Mouse (Mus musculus) T-helper 17 cell (primary cell): Measurements from ENCODE around the gene Glis3.

Experiments
- in situ Hi-C, 2 experiments: fragments of 300-600 bp; cut with MboI, MseI; formaldehyde crosslinking; loops; 1 replicate in 1 of 2; 2 replicates in 1 of 2; pipeline ENCODE4 v1.15.1; 2025; ENCODE audit warnings: high pct_unique_total_duplicates in 2 of 2

Glis3 gene

DNA sequence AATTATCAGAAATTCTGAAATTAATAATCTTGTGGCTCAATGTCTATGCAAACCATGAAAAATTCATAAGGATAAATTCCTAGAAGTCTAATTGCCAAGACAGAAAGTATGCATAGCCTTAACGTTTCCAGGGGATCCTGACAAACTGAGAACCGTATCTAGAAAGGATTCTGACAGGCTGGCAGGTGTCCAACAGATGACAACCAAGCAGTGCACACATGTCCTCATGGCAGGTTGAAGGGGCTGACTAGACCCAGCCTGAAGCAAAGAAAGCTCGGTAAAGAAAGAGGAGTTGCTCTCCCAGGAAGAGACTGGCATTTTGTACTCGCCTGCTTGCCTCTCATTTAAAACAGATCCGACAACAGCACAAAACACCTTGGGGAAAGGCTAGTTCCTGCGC lies 184.0 kb downstream of the Glis3 start:
- in situ Hi-C loops, result no loop called here

DNA sequence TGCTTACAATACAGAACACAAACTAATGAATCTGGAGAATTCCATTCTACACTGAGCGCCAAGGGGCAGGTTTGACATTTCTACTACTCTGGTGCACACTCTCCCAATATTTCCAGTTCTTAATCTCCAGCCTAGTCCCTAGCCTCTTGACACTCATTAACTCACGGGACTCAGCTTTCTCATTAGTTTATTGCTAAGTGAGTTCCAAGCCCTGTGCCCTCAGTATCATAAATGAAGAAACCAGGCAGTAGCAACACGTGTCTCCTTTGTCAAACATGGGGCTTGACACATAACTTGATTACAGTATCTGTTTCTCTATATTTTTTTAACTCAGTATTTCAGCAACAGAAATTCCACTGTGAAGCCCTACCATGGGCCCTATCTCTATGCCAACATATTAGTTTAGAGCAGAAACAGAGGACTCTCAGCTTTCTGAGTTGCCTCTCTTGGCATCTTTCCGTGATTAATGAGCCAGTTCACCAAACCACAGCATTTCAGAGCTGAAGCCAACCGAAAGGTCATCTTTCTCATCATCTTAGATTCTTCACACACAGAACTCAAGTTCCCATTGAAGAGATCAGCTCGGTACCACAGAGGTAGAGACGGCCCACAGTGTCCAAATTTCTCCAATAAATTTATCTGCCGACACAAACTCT lies 186.1 kb downstream of the Glis3 start:
- in situ Hi-C loops, result no loop called here

DNA sequence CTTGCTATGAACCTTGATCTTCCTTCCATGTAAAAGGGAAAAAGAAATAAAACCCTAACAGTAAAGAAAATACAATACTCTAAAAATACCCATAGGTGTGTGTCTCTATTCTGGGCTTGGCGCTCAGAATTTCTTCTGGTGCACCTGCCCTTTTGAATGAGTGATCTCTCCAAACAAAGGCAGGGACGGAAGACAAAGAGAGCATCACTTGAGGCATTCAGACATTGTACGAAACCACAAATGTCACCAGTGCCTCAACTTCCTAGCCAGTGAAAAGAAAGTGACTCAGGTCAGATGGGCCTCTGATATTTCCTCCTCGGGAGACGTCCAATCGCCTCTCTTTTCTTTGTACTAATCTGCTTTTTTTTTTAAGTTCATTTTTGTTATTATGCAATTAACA lies 201.8 kb downstream of the Glis3 start:
- in situ Hi-C loops, result no loop called here

DNA sequence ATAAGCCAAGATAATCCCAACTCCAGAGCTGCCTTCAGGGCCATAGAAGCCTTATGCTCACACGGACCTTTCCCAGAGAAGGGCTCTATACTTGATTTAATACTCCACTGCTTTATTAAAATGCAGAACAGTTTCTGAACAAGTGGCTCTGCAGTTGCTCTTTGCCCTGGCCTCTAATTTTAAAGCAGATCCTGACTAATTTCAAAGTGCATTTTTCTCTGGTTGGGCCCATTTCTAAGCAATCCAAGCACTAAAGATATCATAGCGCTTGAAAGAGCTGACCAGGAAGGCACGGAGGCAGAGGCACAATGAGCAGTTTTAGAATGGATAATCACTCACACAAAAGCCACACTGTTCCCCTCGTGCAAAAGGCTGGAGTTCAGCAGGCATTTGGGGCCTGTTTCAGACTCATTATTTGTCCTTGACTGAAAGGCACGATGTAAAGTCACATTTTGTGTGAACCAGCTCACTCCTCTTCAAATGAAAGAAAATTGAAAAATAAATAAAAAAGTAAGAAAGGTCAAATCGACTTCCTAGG lies 202.5 kb downstream of the Glis3 start:
- in situ Hi-C loops, result no loop called here

DNA sequence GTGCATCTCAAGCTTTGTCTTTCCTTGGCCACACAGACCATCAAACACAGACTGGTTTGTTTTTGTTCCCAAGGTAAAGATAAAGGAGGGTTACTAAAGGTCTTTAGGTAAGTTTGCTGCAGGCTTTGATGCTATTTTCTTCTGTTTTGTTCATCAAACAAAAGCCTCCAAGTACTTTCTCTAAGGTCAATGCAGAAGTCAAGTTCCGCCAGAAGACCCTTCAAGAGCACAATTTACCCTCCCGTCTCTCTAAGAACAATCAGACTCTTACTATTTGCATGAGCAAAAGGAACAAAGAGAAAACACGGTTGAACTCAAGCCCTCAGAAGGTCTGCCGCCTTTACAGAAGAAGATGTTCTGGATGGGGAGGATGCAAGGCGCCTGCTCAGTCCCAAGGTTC lies 206.3 kb downstream of the Glis3 start:
- in situ Hi-C loops, result no loop called here

DNA sequence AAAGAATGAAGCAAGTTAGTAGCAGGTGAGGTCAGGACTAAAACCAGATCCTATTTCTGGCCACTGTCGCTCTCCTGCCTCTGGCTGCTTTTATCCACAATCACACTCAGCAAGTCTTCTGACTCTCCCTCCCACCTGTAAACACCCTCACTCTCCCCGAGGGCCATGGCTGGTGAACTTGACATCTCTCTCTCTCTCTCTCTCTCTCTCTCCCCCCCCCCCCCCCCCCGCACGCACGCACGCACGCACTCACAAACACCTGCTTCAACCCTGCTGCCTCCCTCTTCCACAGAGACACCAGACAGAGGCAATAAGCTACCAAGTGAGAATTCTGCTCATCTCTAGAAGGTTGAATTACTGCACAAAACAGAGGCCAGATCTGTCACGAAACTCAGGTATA lies 208.7 kb downstream of the Glis3 start:
- in situ Hi-C loops, result no loop called here

DNA sequence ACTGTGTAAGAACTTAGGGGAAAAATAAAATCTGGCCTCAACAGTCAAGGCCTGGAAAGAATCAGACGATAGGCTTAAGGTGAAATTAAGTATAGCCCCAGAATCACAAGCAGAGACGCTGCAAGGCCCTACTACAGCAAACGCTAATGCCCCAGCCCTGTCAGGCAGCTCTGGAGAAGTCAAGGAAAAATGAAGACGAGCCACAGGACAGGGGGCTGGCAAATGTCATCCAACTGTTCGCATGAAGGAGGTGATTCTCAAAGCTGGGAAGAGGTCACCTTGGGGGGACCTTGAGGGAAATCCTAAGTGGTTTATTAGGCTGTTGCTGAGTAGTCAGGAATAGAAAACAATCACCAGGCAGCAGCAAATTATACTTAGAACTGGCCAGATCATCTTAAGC lies 214.1 kb downstream of the Glis3 start:
- in situ Hi-C loops, result no loop called here

DNA sequence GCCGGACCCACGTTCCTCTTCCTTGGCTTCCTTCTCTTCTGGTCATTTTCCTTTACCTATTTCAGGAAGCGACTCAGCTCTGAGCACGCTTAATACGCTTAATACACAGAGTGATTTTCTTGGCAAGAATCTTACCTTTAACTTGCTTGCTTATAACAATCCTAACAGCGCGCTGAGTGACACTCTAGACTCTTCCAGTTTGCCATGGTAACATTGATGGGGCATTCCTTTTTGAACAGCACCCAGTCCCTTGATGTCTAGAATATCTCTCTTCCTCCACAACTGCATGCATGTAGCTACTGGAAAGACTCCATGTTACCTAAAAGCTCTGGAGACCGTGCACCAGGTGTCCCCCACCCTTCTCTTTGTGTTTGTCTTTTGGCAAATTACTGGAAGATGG lies 225.5 kb downstream of the Glis3 start:
- in situ Hi-C loops, result no loop called here

DNA sequence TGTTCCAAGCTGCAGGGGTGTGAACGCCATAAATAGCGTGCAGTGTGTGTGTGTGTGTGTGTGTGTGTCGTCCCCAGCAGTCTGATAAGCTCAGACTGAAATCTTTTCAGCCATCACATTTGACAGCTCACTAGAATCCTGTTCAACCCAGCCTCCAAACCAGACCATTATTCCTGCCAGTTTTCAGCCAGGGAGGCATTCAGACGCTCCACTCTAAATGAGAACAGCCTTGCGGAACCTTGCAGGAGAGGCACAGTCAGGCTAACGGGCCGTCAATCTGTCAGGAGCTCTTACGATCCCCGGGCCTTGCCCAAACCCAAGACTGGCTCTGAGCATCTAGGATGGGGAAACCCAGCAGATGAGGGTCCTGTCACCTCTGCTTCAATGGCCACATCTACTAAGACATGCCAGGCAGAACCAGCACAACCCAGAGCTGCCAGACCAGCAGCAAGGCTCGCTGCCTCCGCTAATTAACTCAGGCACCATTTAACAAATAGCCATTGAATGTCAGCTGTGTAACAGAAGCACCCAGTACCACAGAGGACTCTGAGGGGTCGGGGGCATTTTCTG lies 226.8 kb downstream of the Glis3 start:
- in situ Hi-C loops, result no loop called here

DNA sequence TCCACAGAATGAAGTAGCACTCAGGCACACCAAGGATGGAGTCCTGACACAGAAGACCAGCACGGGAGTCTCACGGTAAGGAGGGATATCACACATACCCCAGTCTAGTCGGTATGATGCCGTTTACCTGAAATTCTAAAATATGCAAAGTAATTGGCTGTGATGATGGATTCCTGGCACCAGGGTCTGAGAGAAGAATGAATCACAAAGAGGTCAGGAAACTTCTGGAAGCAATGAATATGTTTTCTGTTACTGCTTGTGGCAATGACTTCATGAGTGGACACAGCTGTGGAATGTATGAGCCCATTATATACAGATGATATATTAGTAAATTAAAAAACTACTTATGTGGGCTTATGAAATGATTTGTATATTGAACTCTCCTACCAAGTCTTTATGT lies 231.1 kb downstream of the Glis3 start:
- in situ Hi-C loops, result no loop called here

DNA sequence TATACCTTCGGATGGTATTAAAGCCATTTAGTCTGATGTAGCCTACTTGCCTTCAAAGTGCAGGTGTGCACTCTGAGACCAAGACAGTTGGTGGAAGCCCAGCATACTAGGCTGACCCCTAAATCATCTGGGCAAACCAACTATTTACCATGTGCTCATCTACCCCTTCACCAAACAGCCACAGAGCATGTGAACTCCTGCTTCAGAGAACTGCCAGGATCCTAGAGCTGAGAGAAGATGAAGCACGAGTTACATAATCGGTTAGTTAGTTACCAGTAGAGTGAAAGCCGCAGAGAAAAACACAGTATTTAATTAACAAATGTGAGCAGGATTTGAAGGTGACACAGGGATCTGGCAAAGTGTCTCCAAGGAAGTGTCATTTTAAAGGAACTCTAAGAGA lies 237.7 kb downstream of the Glis3 start:
- in situ Hi-C loops, result no loop called here

DNA sequence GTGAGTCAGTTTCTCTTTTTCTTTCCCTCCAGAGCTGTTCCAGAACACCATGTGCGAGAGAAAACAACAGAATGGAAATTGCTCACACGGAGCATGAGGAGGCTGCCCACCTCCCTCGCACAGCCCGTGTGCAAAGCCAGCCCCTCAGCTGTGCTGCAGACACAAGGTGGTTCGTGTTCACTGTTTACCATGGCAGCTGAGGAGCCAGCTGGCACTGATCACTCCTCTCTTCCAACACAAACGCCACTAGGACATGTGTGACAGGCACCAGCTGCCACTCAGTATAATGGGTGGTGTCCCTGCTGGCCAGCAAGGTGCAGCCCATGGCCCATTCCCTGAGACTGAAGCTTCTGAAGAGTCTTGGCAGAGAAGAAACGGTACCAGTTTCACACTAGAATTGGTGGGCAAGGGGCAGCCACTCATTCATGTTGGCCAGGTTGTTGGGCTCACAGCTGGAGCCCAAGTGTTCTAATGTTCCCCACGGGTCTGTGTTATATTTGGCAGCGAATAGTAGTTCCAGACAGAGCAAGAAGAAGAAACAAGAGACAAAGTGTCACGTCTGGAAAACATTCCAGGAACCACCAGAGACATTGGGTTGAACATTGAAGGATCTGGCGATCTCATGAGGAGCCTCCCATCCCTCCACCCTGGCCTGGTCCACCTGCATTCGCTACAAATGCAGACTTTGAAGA lies 243.3 kb downstream of the Glis3 start:
- in situ Hi-C loops, result no loop called here

DNA sequence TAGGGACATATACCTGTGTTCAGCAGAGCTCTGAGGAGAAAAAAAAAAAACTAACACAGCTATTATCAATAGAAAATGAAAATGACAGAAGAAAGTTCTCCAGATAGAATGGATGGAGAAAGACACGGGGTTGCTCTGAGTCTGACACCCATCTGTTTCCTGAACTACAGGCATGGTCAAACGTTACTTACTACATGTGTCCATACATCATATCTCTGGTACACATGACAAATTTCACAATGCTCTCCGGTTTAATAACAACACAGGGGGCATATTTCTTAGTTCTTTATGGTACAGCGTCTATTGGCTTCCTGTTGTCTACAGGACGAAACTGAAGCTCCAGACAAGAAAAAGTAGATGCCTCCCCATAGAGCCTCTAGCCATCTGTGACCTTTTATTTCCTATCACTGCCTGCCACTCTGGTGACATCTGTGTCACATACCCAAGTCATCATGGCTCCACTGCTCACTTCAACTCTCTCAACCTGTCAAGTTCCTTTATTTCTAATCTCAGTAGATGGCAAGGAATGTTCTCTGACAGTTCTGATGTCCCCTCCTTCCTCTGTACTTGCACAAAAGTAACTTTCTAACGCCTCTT lies 251.6 kb downstream of the Glis3 start:
- in situ Hi-C loops, result no loop called here

DNA sequence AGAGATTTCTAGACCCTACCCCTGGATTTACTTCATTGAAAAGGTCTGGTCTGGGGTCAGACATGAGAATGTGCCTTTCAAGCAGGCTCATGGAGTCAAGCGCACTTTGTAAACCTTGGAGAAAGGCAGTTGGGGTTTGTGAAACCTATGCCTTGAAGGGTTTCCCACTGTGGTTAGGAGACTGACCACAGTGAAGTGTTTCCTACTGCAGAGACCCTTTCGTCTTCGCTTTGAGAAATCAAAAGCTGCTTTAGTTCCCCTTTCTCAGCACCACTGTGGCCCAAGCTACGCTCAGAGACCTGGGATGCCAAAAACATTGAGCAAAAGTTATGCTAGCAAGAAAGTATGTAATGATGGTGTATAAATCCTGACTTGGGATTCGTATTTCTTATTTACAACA lies 255.7 kb downstream of the Glis3 start:
- in situ Hi-C loops, result no loop called here

DNA sequence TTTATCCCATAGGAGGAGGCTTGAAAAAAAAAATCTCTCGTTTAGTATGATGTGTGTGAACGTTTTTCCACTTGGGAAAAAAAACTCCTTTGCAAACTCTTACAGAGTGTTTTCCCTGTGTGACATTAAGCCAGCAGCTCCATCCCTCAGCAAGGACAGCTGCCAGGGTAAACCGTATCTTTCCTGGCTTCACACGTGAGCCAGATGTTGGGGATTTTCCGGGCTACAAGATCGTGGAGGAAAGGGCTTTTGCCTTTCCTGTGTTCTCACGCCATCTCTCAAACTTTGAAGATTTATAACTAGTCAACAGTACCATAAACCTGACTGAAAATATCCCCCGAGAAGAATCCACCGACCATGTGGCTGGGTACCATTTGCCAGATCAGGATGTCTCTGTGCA lies 256.9 kb downstream of the Glis3 start:
- in situ Hi-C loops, result no loop called here

DNA sequence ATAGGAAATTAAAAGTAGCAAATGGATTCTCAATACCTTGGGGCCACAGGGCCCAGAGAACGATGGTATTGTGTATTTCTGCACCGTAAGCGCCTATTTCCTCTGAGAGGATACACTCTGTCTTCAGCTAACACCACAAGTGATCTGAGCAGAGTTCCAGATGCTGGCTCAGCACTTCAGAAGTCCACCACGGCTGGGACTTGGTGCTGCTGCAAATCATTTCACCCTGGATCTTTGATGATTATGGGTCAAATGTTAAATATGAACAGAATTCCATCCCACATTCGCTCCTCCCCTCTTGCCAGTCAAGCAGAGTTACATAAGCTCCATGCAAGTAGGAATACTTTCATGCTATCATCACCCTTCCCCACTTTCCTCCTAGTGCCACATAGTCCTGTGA lies 263.8 kb downstream of the Glis3 start:
- in situ Hi-C loops, result no loop called here

DNA sequence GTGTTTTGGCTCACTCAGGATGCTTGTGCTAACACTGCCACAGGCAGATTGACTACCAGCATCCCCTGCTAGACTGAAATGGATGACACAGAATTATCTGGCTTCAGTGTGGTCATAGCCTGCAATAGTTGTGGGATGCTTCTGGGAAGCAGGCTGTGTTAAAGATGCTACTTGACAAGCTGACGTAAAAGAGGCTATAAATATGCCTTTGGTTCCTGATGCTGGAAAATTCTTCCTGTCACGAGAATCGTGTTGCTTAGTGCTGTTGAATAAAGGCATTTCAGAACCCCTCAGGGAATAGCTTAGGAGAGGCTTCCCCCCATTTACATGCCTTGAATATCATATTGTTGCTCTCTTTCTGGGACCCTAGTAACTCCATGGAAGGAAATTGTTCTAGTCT lies 271.1 kb downstream of the Glis3 start:
- in situ Hi-C loops, result no loop called here

DNA sequence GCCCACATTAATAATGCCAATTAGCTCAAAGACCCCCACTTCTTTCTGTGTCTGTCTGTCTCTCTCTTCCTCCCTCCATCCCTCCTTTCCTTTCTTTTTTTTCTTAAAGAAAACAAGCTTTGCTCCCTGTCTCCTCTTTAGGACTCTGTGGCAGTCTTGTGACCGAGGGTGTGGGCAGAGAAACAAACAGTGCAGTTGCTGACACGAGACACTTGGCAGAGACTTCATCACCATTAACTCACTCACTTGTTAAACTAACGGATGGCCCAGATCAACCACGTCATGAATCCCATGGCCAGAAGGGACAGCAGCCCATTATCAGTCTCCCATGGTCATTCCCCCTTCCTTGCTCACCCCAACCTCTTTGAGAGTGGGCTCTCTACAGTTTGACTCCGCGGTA lies 276.9 kb downstream of the Glis3 start:
- in situ Hi-C loops, result no loop called here

DNA sequence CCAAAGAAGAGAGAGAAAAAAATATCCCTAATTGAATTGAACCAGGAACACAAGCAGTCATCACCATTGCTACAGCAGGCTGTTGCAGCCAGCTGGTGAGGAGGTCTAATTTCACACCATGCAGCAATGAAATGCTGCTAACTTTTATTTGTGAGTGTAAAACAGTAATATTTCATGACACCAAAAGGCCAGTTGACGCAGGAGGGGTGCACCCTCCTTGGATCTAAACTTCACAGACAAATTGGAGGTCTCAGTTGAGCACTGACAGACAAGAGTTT lies 284.4 kb downstream of the Glis3 start:
- in situ Hi-C loops, result no loop called here

DNA sequence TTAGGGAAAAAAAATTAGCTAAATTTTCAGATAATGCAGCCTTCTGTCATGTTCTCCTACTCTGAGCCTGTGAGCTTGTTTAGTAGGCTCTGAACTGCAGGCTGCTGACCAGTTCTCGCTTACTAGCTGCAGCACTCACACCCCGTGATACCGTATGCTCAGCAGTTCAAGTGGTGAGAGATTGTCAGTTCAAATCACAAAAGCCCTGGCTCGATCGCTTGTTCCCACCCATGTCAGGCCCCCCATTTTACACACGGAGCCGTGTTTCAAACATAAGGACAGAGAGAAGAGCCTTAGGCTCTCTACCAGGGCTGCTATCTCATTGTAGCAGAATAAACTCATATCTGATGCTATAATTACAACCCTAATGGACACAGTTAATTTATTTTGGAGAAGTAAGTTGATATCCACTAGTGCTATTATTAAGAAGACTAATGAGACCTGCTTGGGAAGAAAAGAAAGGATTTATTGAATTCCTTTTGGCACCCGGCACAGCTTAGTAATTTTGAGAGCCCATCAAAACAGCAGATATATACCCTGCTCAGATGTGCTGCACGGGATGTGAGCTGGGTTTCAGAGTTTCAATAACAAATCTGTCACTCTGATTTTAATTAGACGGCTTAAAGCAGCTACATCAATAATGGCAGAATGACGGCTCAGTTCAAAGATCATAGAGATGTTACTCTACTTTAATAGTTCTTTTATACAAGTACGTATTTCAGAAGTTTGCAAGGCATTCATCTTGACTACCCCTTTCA lies 284.9 kb downstream of the Glis3 start:
- in situ Hi-C loops, result no loop called here

DNA sequence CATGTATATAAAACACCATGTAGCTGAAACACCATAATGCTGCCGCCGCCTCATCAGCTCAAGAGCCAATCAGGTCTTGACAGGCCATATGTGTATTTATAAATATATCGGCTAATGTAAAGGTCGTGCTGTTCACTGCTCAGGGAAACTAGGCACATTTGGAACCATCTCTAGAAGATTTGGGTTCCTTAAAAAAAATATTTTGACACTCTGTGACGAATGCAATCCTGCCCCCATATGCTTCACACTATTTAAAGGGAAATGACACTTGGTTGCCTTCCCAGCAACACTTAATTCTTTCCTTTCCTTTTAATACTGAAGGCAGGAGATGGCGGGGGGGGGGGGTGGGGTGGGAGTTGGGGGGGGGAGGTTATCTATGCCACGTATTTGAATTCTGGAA lies 286.1 kb downstream of the Glis3 start:
- in situ Hi-C loops, result no loop called here

DNA sequence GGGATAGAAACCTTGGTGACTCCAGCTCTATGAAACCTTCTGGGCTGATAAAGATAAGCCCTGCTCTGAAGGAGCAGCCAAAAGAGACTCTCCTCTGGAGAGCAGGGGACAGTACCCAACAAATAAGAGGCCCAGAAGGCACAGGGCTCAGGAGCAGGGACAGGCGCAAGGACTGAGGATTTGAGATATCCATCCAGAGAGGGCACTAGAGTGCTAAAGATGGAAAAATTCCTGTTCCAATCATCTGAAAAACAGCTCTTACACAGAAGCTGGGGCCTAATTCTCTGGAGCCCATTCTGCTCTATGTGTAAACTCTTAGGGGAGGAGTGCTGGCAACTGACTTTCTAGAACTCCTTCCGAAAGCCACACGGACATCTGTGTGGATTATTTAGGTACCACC lies 287.0 kb downstream of the Glis3 start:
- in situ Hi-C loops, result no loop called here
